Mouse (Mus musculus) thymus, postnatal 25 days (tissue): Measurements from ENCODE around the gene Zyx.

Source experiments
- DNase-seq: peaks from one replicate; pipeline ENCODE4 v3.0.0; 2022

The Zyx gene

GRCm38 (mm10) chr6:42349426-42350020 lies at the start of gene Zyx:
TSS of gene Zyx (plus strand) at chr6:42349630.
- DNase-seq: peak; percentile 86

- DNase-seq: no peak
These were observed 39.5 kb upstream of the Zyx start for GRCm38 (mm10) chr6:42309816-42310378.

- DNase-seq: no peak
These were observed 38.9 kb upstream of the Zyx start for GRCm38 (mm10) chr6:42310427-42311053.

GRCm38 (mm10) chr6:42318293-42318692 lies 31.1 kb upstream of the Zyx start:
- no peak for DNase-seq

GRCm38 (mm10) chr6:42323371-42324066 lies 25.9 kb upstream of the Zyx start:
- no peak for DNase-seq

- DNase-seq: no peak
These were observed 25.4 kb upstream of the Zyx start for GRCm38 (mm10) chr6:42324067-42324481.

- peak; percentile 64 for DNase-seq
These were observed 24.8 kb upstream of the Zyx start, which contains the start of gene Fam131b for GRCm38 (mm10) chr6:42324482-42325267. TSS of gene Fam131b (minus strand) at chr6:42324643.

GRCm38 (mm10) chr6:42325268-42325609 lies 24.2 kb upstream of the Zyx start:
- peak; percentile 87 for DNase-seq

GRCm38 (mm10) chr6:42326509-42326908 lies 22.9 kb upstream of the Zyx start:
- no peak for DNase-seq

GRCm38 (mm10) chr6:42328757-42329156 lies 20.7 kb upstream of the Zyx start:
- no peak for DNase-seq

- no peak for DNase-seq
These were observed 19.2 kb upstream of the Zyx start for GRCm38 (mm10) chr6:42330216-42330615.

GRCm38 (mm10) chr6:42330946-42331345 lies 18.5 kb upstream of the Zyx start:
- no peak for DNase-seq

GRCm38 (mm10) chr6:42339189-42339588 lies 10.2 kb upstream of the Zyx start:
- no peak for DNase-seq

GRCm38 (mm10) chr6:42339981-42340380 lies 9.4 kb upstream of the Zyx start:
- DNase-seq: no peak

GRCm38 (mm10) chr6:42342171-42342570 lies 7.3 kb upstream of the Zyx start:
- DNase-seq: no peak

- DNase-seq: peak; percentile 76
These were observed 5.9 kb upstream of the Zyx start for GRCm38 (mm10) chr6:42343361-42344120.

- DNase-seq: no peak
These were observed 5.2 kb upstream of the Zyx start for GRCm38 (mm10) chr6:42344255-42344654.

GRCm38 (mm10) chr6:42348281-42349005 lies 987 bp upstream of the Zyx start:
- DNase-seq: no peak

- DNase-seq: peak; percentile 87
These were observed 414 bp upstream of the Zyx start for GRCm38 (mm10) chr6:42349006-42349425.

GRCm38 (mm10) chr6:42350021-42350967 lies 864 bp downstream of the Zyx start:
- DNase-seq: no peak
